Mouse (Mus musculus): ENCODE measurements around the gene Armc9. TPM values are rescaled to one million over a fixed set of nuclear protein-coding genes. Genes with fewer than 3 reads are reported as not detected.

The Armc9 gene
- 31.9 and 34.5 TPM in 2 replicates for polyA plus RNA-seq (2014; fragmentation: Nextera tagmentation; extraction: Ambion mirVana)

- Histone ChIP-seq H3K27me3 (ENCODE audit: control insufficient read depth, insufficient read depth, low read length) (no peaks in the 10 kb centered on the region), H3K9ac (ENCODE audit: low read length) (peak within 1 kb of the TSS; percentile 71), H3K27ac (ENCODE audit: low read depth, low read length) (no peak within 1 kb of the TSS), H3K4me1 (ENCODE audit: control insufficient read depth, insufficient read depth, low read length) (peaks cover 8% of the 10 kb centered on the region), H3K9me3 (ENCODE audit: control insufficient read depth, low read length) (no peaks in the 10 kb centered on the region), H3K4me2 (ENCODE audit: low read depth) (peak within 1 kb of the TSS; percentile 63), H3K36me3 (ENCODE audit: control insufficient read depth, insufficient read depth, low read length) (no peaks in the 10 kb centered on the region), H3K4me3 (ENCODE audit: low read depth, low read length) (peak within 1 kb of the TSS; percentile 80)
- peak; percentile 100 for ATAC-seq (ENCODE audit: insufficient read depth, low FRiP score, low TSS enrichment)
- peak; percentile 95 for DNase-seq (ENCODE audit: low spot score)
- 4% methylated on average over 40 of the region's 40 CpGs for WGBS
These were observed at the start of gene Armc9 for GRCm38 (mm10) chr1:86154133-86154823. TSS of gene Armc9 (plus strand) at chr1:86154780.

DNA sequence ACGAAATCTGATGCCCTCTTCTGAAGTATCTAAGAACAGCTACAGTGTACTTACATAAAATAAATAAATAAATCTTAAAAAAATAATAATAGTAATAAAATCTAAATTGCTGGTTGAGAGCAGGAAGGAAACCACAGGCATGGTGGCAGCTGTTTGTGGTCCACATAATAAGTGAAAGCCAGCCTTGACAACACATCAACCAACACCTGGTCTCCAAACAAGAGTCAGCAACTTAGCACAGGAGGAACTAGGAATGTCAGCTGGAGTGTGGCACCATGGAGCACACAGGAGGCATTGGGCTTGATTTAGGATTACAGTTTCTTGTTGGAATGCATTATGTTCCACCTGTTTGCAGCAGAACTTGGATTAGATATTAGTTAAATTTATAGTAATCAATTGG is 49.5 kb upstream of the Armc9 start:
- DNase-seq (ENCODE audit: low spot score), result no peak
- Histone ChIP-seq H3K4me2 (ENCODE audit: low read depth) (no peak overlapping the region), H3K4me1 (ENCODE audit: control insufficient read depth, insufficient read depth, low read length) (no peaks in the 10 kb centered on the region), H3K9me3 (ENCODE audit: control insufficient read depth, low read length) (no peaks in the 10 kb centered on the region), H3K27me3 (ENCODE audit: control insufficient read depth, insufficient read depth, low read length) (no peaks in the 10 kb centered on the region), H3K36me3 (ENCODE audit: control insufficient read depth, insufficient read depth, low read length) (no peaks in the 10 kb centered on the region), H3K4me3 (ENCODE audit: low read depth, low read length) (no peak overlapping the region), H3K9ac (ENCODE audit: low read length) (no peak overlapping the region), H3K27ac (ENCODE audit: low read depth, low read length) (no peak overlapping the region)
- no peak for ATAC-seq (ENCODE audit: insufficient read depth, low FRiP score, low TSS enrichment)
- 100% methylated on average over 1 of the region's 1 CpGs for WGBS

- DNase-seq (ENCODE audit: low spot score) (no peak), ATAC-seq (ENCODE audit: insufficient read depth, low FRiP score, low TSS enrichment) (no peak)
- no peaks in the 10 kb centered on the region for H3K4me1 ChIP-seq (ENCODE audit: control insufficient read depth, insufficient read depth, low read length)
- H3K27ac ChIP-seq (ENCODE audit: low read depth, low read length), result no peak within 1 kb of the TSS
- WGBS, result 70% methylated on average over 6 of the region's 6 CpGs
- no peaks in the 10 kb centered on the region for H3K27me3 ChIP-seq (ENCODE audit: control insufficient read depth, insufficient read depth, low read length)
- no peaks in the 10 kb centered on the region for H3K36me3 ChIP-seq (ENCODE audit: control insufficient read depth, insufficient read depth, low read length)
- no peak within 1 kb of the TSS for H3K9ac ChIP-seq (ENCODE audit: low read length)
- H3K9me3 ChIP-seq (ENCODE audit: control insufficient read depth, low read length), result no peaks in the 10 kb centered on the region
- no peak within 1 kb of the TSS for H3K4me3 ChIP-seq (ENCODE audit: low read depth, low read length)
- H3K4me2 ChIP-seq (ENCODE audit: low read depth), result no peak within 1 kb of the TSS
These were observed 42.8 kb upstream of the Armc9 start, which contains the start of gene Htr2b for GRCm38 (mm10) chr1:86111779-86112178. TSS of gene Htr2b (minus strand) at chr1:86111970.

- DNase-seq (ENCODE audit: low spot score) (no peak), ATAC-seq (ENCODE audit: insufficient read depth, low FRiP score, low TSS enrichment) (no peak)
- WGBS, result 92% methylated on average over 3 of the region's 3 CpGs
- no peaks in the 10 kb centered on the region for H3K9me3 ChIP-seq (ENCODE audit: control insufficient read depth, low read length)
- no peak overlapping the region for H3K4me2 ChIP-seq (ENCODE audit: low read depth)
- H3K4me3 ChIP-seq (ENCODE audit: low read depth, low read length), result no peak overlapping the region
- no peaks in the 10 kb centered on the region for H3K27me3 ChIP-seq (ENCODE audit: control insufficient read depth, insufficient read depth, low read length)
- no peaks in the 10 kb centered on the region for H3K4me1 ChIP-seq (ENCODE audit: control insufficient read depth, insufficient read depth, low read length)
- no peak overlapping the region for H3K9ac ChIP-seq (ENCODE audit: low read length)
- no peak overlapping the region for H3K27ac ChIP-seq (ENCODE audit: low read depth, low read length)
- no peaks in the 10 kb centered on the region for H3K36me3 ChIP-seq (ENCODE audit: control insufficient read depth, insufficient read depth, low read length)
These were observed 40.4 kb upstream of the Armc9 start for GRCm38 (mm10) chr1:86114141-86114540.

DNA sequence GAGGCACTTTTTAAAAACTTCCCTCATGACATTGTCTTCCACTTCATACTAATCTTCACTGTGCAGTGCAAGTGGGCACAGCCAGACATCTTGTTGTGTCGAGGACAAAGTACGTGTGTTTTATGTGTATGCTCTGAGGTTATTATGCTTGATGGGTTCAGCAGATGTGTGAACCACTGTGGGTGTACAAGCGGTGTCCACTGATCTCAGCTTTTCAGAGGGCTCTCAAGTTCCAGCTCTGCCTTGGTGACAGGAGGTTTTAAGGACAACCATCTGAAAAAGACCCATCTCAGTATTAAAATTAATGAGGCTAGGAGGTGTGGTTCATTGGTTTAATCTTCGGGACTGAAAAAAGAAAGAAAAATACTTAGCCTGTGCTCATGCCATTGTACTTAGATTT is 35.0 kb upstream of the Armc9 start:
- no peaks in the 10 kb centered on the region for H3K4me1 ChIP-seq (ENCODE audit: control insufficient read depth, insufficient read depth, low read length)
- no peak overlapping the region for H3K9ac ChIP-seq (ENCODE audit: low read length)
- 88% methylated on average over 4 of the region's 4 CpGs for WGBS
- H3K4me2 ChIP-seq (ENCODE audit: low read depth), result no peak overlapping the region
- DNase-seq (ENCODE audit: low spot score) (no peak), ATAC-seq (ENCODE audit: insufficient read depth, low FRiP score, low TSS enrichment) (no peak)
- H3K27ac ChIP-seq (ENCODE audit: low read depth, low read length), result no peak overlapping the region
- no peaks in the 10 kb centered on the region for H3K27me3 ChIP-seq (ENCODE audit: control insufficient read depth, insufficient read depth, low read length)
- no peaks in the 10 kb centered on the region for H3K9me3 ChIP-seq (ENCODE audit: control insufficient read depth, low read length)
- H3K36me3 ChIP-seq (ENCODE audit: control insufficient read depth, insufficient read depth, low read length), result no peaks in the 10 kb centered on the region
- H3K4me3 ChIP-seq (ENCODE audit: low read depth, low read length), result no peak overlapping the region

DNA sequence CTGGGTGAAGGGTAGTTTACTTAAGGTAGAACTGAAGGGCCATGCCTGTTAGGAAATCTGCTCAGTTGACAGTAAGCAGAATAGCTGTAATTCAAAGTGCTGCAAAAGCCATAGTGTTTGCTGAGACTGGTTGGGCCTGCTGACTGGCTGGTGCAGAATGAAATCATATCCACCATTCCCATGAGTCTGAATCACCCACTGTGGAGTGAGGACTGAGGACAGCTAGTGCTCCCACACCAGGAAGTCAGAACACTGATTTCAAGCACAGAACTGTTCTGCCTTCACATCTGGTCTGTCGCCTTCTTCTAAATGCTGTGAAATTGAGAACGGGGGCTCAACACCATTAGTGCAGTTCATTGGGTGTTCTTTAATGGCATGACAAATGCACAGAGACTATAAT is 28.5 kb upstream of the Armc9 start:
- no peak for ATAC-seq (ENCODE audit: insufficient read depth, low FRiP score, low TSS enrichment)
- H3K4me2 ChIP-seq (ENCODE audit: low read depth), result no peak overlapping the region
- H3K36me3 ChIP-seq (ENCODE audit: control insufficient read depth, insufficient read depth, low read length), result peaks cover 8% of the 10 kb centered on the region
- DNase-seq (ENCODE audit: low spot score), result no peak
- no peak overlapping the region for H3K27ac ChIP-seq (ENCODE audit: low read depth, low read length)
- H3K4me3 ChIP-seq (ENCODE audit: low read depth, low read length), result no peak overlapping the region
- no peaks in the 10 kb centered on the region for H3K27me3 ChIP-seq (ENCODE audit: control insufficient read depth, insufficient read depth, low read length)
- H3K9me3 ChIP-seq (ENCODE audit: control insufficient read depth, low read length), result no peaks in the 10 kb centered on the region
- 83% methylated on average over 2 of the region's 2 CpGs for WGBS
- H3K9ac ChIP-seq (ENCODE audit: low read length), result no peak overlapping the region
- H3K4me1 ChIP-seq (ENCODE audit: control insufficient read depth, insufficient read depth, low read length), result no peaks in the 10 kb centered on the region

DNA sequence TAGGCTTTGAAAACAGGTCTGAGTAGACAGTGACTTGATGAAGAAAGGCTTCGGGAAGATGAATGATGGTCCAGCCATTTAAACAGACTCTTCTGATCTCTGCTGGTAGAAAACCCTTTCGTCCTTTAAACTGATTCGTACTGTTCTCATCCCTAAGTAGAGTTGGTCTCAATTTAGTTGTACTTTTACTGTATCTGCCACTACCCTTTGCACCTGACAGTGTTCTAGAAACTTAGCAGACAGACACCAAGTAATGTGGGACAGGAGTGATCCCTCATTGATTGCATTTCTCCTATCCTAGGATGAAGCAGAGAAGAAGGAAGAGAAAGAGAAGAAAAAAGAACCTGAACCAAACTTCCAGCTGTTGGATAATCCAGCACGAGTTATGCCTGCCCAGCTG is 21.2 kb upstream of the Armc9 start, which contains the start of gene Gm21972:
TSS of gene Gm21972 (plus strand) at position 301 of the 400 bp plus-strand sequence.
- no peak within 1 kb of the TSS for H3K4me3 ChIP-seq (ENCODE audit: low read depth, low read length)
- H3K9me3 ChIP-seq (ENCODE audit: control insufficient read depth, low read length), result no peaks in the 10 kb centered on the region
- no peak within 1 kb of the TSS for H3K9ac ChIP-seq (ENCODE audit: low read length)
- DNase-seq (ENCODE audit: low spot score), result no peak
- ATAC-seq (ENCODE audit: insufficient read depth, low FRiP score, low TSS enrichment), result no peak
- no peaks in the 10 kb centered on the region for H3K27me3 ChIP-seq (ENCODE audit: control insufficient read depth, insufficient read depth, low read length)
- no peak within 1 kb of the TSS for H3K4me2 ChIP-seq (ENCODE audit: low read depth)
- H3K27ac ChIP-seq (ENCODE audit: low read depth, low read length), result no peak within 1 kb of the TSS
- peaks cover 3% of the 10 kb centered on the region for H3K36me3 ChIP-seq (ENCODE audit: control insufficient read depth, insufficient read depth, low read length)
- no peaks in the 10 kb centered on the region for H3K4me1 ChIP-seq (ENCODE audit: control insufficient read depth, insufficient read depth, low read length)
- 96% methylated on average over 4 of the region's 4 CpGs for WGBS

DNA sequence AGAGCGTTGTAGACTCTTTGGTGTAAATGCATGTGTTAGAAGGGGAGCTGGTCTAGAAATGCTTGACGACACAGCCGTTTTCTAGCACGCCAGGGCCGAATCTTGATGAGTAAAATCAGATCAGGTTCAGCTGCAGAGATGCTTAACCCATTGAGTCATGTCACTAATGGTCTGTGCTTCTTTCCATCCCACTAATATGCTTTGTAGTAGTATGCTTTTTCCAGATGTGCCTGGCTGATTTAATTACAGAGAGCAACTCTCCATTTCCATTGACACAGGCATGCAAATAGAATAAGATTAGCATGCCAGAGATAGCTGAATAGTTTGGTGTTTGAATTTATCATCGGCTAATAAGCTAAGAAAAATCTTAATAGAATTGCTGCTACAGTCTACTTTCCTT is 19.3 kb upstream of the Armc9 start:
- no peak overlapping the region for H3K27ac ChIP-seq (ENCODE audit: low read depth, low read length)
- DNase-seq (ENCODE audit: low spot score) (no peak), ATAC-seq (ENCODE audit: insufficient read depth, low FRiP score, low TSS enrichment) (no peak)
- H3K27me3 ChIP-seq (ENCODE audit: control insufficient read depth, insufficient read depth, low read length), result no peaks in the 10 kb centered on the region
- H3K4me3 ChIP-seq (ENCODE audit: low read depth, low read length), result no peak overlapping the region
- H3K4me1 ChIP-seq (ENCODE audit: control insufficient read depth, insufficient read depth, low read length), result no peaks in the 10 kb centered on the region
- 93% methylated on average over 6 of the region's 6 CpGs for WGBS
- peaks cover 5% of the 10 kb centered on the region for H3K36me3 ChIP-seq (ENCODE audit: control insufficient read depth, insufficient read depth, low read length)
- H3K4me2 ChIP-seq (ENCODE audit: low read depth), result no peak overlapping the region
- no peaks in the 10 kb centered on the region for H3K9me3 ChIP-seq (ENCODE audit: control insufficient read depth, low read length)
- no peak overlapping the region for H3K9ac ChIP-seq (ENCODE audit: low read length)

GRCm38 (mm10) chr1:86141081-86141480 is 13.5 kb upstream of the Armc9 start:
- no peak overlapping the region for H3K9ac ChIP-seq (ENCODE audit: low read length)
- no peak overlapping the region for H3K27ac ChIP-seq (ENCODE audit: low read depth, low read length)
- no peak for DNase-seq (ENCODE audit: low spot score)
- H3K4me2 ChIP-seq (ENCODE audit: low read depth), result no peak overlapping the region
- H3K27me3 ChIP-seq (ENCODE audit: control insufficient read depth, insufficient read depth, low read length), result no peaks in the 10 kb centered on the region
- no peaks in the 10 kb centered on the region for H3K9me3 ChIP-seq (ENCODE audit: control insufficient read depth, low read length)
- WGBS, result 93% methylated on average over 3 of the region's 3 CpGs
- no peak for ATAC-seq (ENCODE audit: insufficient read depth, low FRiP score, low TSS enrichment)
- peaks cover 3% of the 10 kb centered on the region for H3K36me3 ChIP-seq (ENCODE audit: control insufficient read depth, insufficient read depth, low read length)
- H3K4me3 ChIP-seq (ENCODE audit: low read depth, low read length), result no peak overlapping the region
- H3K4me1 ChIP-seq (ENCODE audit: control insufficient read depth, insufficient read depth, low read length), result no peaks in the 10 kb centered on the region

Data from neural tube, embryonic 11.5 days (tissue).